Mouse (Mus musculus) thymus, postnatal 36 days (tissue): ENCODE measurements at regions not wholly inside any gene's neighbourhood (a gene's known extent, or its start where the extent isn't known, plus 50 kb on each side); places are given as distances from the start of the nearest gene placed in this dataset.

ENCODE experiments used
- DNase-seq, 2 experiments: peaks; one replicate each; pipeline ENCODE4 v3.0.0; 2022; ENCODE audit warnings: mixed read lengths in 2 of 2

- no peak for DNase-seq
Measured at GRCm38 (mm10) chr14:72778756-72779155, 69.0 kb upstream of the Fndc3a start.

- no peak for DNase-seq
Measured at GRCm38 (mm10) chr14:72777927-72778560, 68.2 kb upstream of the Fndc3a start.

- DNase-seq, result no peak
Measured at GRCm38 (mm10) chr14:72770237-72770636, 60.4 kb upstream of the Fndc3a start.

GRCm38 (mm10) chr14:72760123-72760522, 50.3 kb upstream of the Fndc3a start:
- no peak for DNase-seq
